Mouse (Mus musculus): Measurements from ENCODE around the gene Rgs13.

DNA sequence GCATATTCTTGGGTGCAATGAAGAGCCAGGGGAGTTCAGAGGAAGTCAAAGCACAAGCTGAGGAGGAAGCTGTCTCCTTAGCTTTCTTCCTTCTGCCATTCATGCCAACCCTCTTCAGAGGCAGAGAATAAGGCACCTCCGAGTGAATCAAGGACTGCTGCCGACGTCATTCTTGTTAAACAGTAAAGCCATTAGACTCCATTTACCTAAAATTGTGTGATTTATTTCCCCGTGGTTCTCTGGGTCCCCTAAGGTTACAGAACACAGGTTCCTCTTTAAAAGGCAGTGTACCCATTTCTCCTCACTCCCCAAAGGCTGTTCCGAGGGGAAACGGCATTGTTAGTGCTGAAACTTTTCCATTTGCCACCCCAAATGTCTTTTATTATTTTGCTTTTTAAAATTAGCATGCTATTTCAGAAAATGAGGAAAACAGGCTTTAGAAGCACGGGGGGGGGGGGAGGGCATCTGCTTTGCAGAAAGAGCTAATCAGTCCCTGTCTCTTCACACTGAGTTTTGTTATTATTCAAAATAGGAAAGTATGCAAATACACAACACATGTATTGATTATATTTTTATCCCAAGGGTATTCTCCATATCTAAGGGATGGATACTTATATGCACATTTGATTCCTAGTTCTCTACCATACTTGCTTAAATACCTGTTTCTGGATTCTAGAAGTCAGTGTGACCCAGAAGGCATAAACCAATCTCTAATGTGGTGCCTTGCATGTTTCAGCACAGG lies 9.7 kb upstream of the Rgs13 start:
- TF ChIP-seq CTCF (IDR thresholded peaks at IDR 0.05) (no peak), EP300 (IDR thresholded peaks at IDR 0.05) (no peak)

Data from lung, postnatal 0 days (tissue).